Mouse (Mus musculus): Measurements from ENCODE around the gene Oas1a. TPM values are rescaled to one million over a fixed set of nuclear protein-coding genes. Genes with fewer than 3 reads are reported as not detected.

The Oas1a gene
- polyA plus RNA-seq (2017; shearing (Covaris generic)) = 4.7 TPM

GRCm38 (mm10) chr5:120906791-120907733 lies at the start of gene Oas1a:
Gene Oas1a (minus strand): TSS chr5:120907521.

GRCm38 (mm10) chr5:120914204-120914603 lies 6.9 kb upstream of the Oas1a start, which contains the start of gene Oas1d:
Gene Oas1d (plus strand): TSS chr5:120914536.

GRCm38 (mm10) chr5:120887413-120887812 lies 19.9 kb downstream of the Oas1a start, which contains the start of gene Oas1g:
Gene Oas1g (minus strand): TSS chr5:120887613.

GRCm38 (mm10) chr5:120861121-120861520 lies 46.2 kb downstream of the Oas1a start, which contains the start of gene Oas1h:
Gene Oas1h (plus strand): TSS chr5:120861421.

GRCm38 (mm10) chr5:120847067-120847466 lies 60.3 kb downstream of the Oas1a start, which contains the start of gene Oas1f:
Gene Oas1f (plus strand): TSS chr5:120847367.

Other genes starting within 250 kb of the Oas1a start
- gene Dtx1, start 195.6 kb downstream of the Oas1a start, polyA plus RNA-seq (2017; shearing (Covaris generic)) = 118 TPM
- gene Oas2, start 157.7 kb downstream of the Oas1a start, polyA plus RNA-seq (2017; shearing (Covaris generic)) = 3.9 TPM
- 3.4 TPM for gene Oas3, start 129.9 kb downstream of the Oas1a start, polyA plus RNA-seq (2017; shearing (Covaris generic))
- not detected for gene Oas1e, start 112.0 kb downstream of the Oas1a start, polyA plus RNA-seq (2017; shearing (Covaris generic))
- gene Oas1c, start 95.0 kb downstream of the Oas1a start, polyA plus RNA-seq (2017; shearing (Covaris generic)) = 5.8 TPM
- not detected for gene Oas1f, start 60.2 kb downstream of the Oas1a start, polyA plus RNA-seq (2017; shearing (Covaris generic))
- gene Oas1h, start 46.1 kb downstream of the Oas1a start, polyA plus RNA-seq (2017; shearing (Covaris generic)) = not detected
- not detected for gene Oas1g, start 19.9 kb downstream of the Oas1a start, polyA plus RNA-seq (2017; shearing (Covaris generic))
- not detected for gene Oas1d, start 7.0 kb upstream of the Oas1a start, polyA plus RNA-seq (2017; shearing (Covaris generic))
- gene Rph3a, start 102.6 kb upstream of the Oas1a start, polyA plus RNA-seq (2017; shearing (Covaris generic)) = not detected